Mouse (Mus musculus): Measurements from ENCODE around the gene Fbxo4. TPM values are rescaled to one million over a fixed set of nuclear protein-coding genes. Genes with fewer than 3 reads are reported as not detected.

Gene Fbxo4
- polyA plus RNA-seq, 1 experiment from 2014 or later, result 2.9 TPM

GRCm38 (mm10) chr15:3960094-3960493, 19.3 kb downstream of the Fbxo4 start:
- Histone ChIP-seq H3K4me3 (ENCODE audit: low read depth, low read length) (no peak overlapping the region), H3K9ac (ENCODE audit: low read depth, low read length) (no peak overlapping the region), H3K27ac (ENCODE audit: low read length) (no peak overlapping the region), H3K27me3 (ENCODE audit: control insufficient read depth, insufficient read depth, low read depth, low read length) (no peaks in the 10 kb centered on the region), H3K9me3 (replicated peaks; ENCODE audit: control insufficient read depth, low read length) (no peaks in the 10 kb centered on the region), H3K4me2 (ENCODE audit: low read depth, low read length) (no peak overlapping the region), H3K36me3 (ENCODE audit: control insufficient read depth, insufficient read depth) (no peaks in the 10 kb centered on the region), H3K4me1 (ENCODE audit: control insufficient read depth, low read depth, low read length) (no peaks in the 10 kb centered on the region)
- 50% methylated on average over 1 of the region's 1 CpGs for WGBS (ENCODE audit: insufficient replicate concordance)
- no peak for ATAC-seq (ENCODE audit: low read depth)

DNA sequence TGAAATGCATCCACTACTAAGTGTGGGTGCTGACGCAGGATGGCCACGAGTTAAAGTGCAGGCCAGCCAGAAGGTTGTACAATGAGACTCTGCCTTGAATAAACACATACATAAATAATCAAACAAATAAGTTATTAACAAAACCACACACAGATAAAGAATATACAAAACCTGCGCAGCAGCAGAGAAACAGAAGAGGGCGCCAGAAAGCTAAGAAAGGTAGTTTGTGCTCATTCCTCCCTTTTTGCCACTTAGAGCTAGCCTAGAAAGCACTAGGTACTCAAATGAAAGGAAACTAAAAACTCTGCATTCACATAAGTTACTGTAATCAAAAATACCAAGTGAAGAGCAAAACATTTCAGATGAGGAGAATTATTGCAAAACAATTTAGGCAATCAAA, 21.4 kb downstream of the Fbxo4 start:
- Histone ChIP-seq H3K27me3 (ENCODE audit: control insufficient read depth, insufficient read depth, low read depth, low read length) (no peaks in the 10 kb centered on the region), H3K4me3 (ENCODE audit: low read depth, low read length) (no peak overlapping the region), H3K36me3 (ENCODE audit: control insufficient read depth, insufficient read depth) (no peaks in the 10 kb centered on the region), H3K4me2 (ENCODE audit: low read depth, low read length) (no peak overlapping the region), H3K9ac (ENCODE audit: low read depth, low read length) (no peak overlapping the region), H3K27ac (ENCODE audit: low read length) (no peak overlapping the region), H3K9me3 (replicated peaks; ENCODE audit: control insufficient read depth, low read length) (no peaks in the 10 kb centered on the region), H3K4me1 (ENCODE audit: control insufficient read depth, low read depth, low read length) (no peaks in the 10 kb centered on the region)
- 25% methylated on average over 4 of the region's 4 CpGs for WGBS (ENCODE audit: insufficient replicate concordance)
- ATAC-seq (ENCODE audit: low read depth), result no peak

GRCm38 (mm10) chr15:3954971-3955370, 24.4 kb downstream of the Fbxo4 start:
- Histone ChIP-seq H3K4me2 (ENCODE audit: low read depth, low read length) (no peak overlapping the region), H3K4me1 (ENCODE audit: control insufficient read depth, low read depth, low read length) (no peaks in the 10 kb centered on the region), H3K4me3 (ENCODE audit: low read depth, low read length) (no peak overlapping the region), H3K9ac (ENCODE audit: low read depth, low read length) (no peak overlapping the region), H3K27me3 (ENCODE audit: control insufficient read depth, insufficient read depth, low read depth, low read length) (no peaks in the 10 kb centered on the region), H3K27ac (ENCODE audit: low read length) (no peak overlapping the region), H3K9me3 (replicated peaks; ENCODE audit: control insufficient read depth, low read length) (no peaks in the 10 kb centered on the region), H3K36me3 (ENCODE audit: control insufficient read depth, insufficient read depth) (no peaks in the 10 kb centered on the region)
- no peak for ATAC-seq (ENCODE audit: low read depth)
- 46% methylated on average over 2 of the region's 2 CpGs for WGBS (ENCODE audit: insufficient replicate concordance)

GRCm38 (mm10) chr15:3938132-3938531, 41.2 kb downstream of the Fbxo4 start:
- H3K27me3 ChIP-seq (ENCODE audit: control insufficient read depth, insufficient read depth, low read depth, low read length), result no peaks in the 10 kb centered on the region
- H3K9me3 ChIP-seq (replicated peaks; ENCODE audit: control insufficient read depth, low read length), result no peaks in the 10 kb centered on the region
- H3K4me3 ChIP-seq (ENCODE audit: low read depth, low read length), result no peak overlapping the region
- H3K4me2 ChIP-seq (ENCODE audit: low read depth, low read length), result no peak overlapping the region
- no peaks in the 10 kb centered on the region for H3K4me1 ChIP-seq (ENCODE audit: control insufficient read depth, low read depth, low read length)
- 63% methylated on average over 2 of the region's 2 CpGs for WGBS (ENCODE audit: insufficient replicate concordance)
- no peak overlapping the region for H3K27ac ChIP-seq (ENCODE audit: low read length)
- H3K36me3 ChIP-seq (ENCODE audit: control insufficient read depth, insufficient read depth), result no peaks in the 10 kb centered on the region
- no peak overlapping the region for H3K9ac ChIP-seq (ENCODE audit: low read depth, low read length)
- no peak for ATAC-seq (ENCODE audit: low read depth)

- 60% methylated on average over 3 of the region's 3 CpGs for WGBS (ENCODE audit: insufficient replicate concordance)
- Histone ChIP-seq H3K36me3 (ENCODE audit: control insufficient read depth, insufficient read depth) (no peaks in the 10 kb centered on the region), H3K4me3 (ENCODE audit: low read depth, low read length) (no peak overlapping the region), H3K27ac (ENCODE audit: low read length) (no peak overlapping the region), H3K9me3 (replicated peaks; ENCODE audit: control insufficient read depth, low read length) (no peaks in the 10 kb centered on the region), H3K4me2 (ENCODE audit: low read depth, low read length) (no peak overlapping the region), H3K27me3 (ENCODE audit: control insufficient read depth, insufficient read depth, low read depth, low read length) (no peaks in the 10 kb centered on the region), H3K4me1 (ENCODE audit: control insufficient read depth, low read depth, low read length) (no peaks in the 10 kb centered on the region), H3K9ac (ENCODE audit: low read depth, low read length) (no peak overlapping the region)
- no peak for ATAC-seq (ENCODE audit: low read depth)
Measured at GRCm38 (mm10) chr15:3936056-3936455, 43.3 kb downstream of the Fbxo4 start.

- ATAC-seq (ENCODE audit: low read depth), result no peak
- H3K4me3 ChIP-seq (ENCODE audit: low read depth, low read length), result no peak overlapping the region
- H3K27ac ChIP-seq (ENCODE audit: low read length), result no peak overlapping the region
- H3K36me3 ChIP-seq (ENCODE audit: control insufficient read depth, insufficient read depth), result no peaks in the 10 kb centered on the region
- no peak overlapping the region for H3K9ac ChIP-seq (ENCODE audit: low read depth, low read length)
- no peaks in the 10 kb centered on the region for H3K9me3 ChIP-seq (replicated peaks; ENCODE audit: control insufficient read depth, low read length)
- H3K4me2 ChIP-seq (ENCODE audit: low read depth, low read length), result no peak overlapping the region
- H3K27me3 ChIP-seq (ENCODE audit: control insufficient read depth, insufficient read depth, low read depth, low read length), result no peaks in the 10 kb centered on the region
- 55% methylated on average over 4 of the region's 4 CpGs for WGBS (ENCODE audit: insufficient replicate concordance)
- no peaks in the 10 kb centered on the region for H3K4me1 ChIP-seq (ENCODE audit: control insufficient read depth, low read depth, low read length)
Measured at GRCm38 (mm10) chr15:3933466-3933865, 45.9 kb downstream of the Fbxo4 start.

DNA sequence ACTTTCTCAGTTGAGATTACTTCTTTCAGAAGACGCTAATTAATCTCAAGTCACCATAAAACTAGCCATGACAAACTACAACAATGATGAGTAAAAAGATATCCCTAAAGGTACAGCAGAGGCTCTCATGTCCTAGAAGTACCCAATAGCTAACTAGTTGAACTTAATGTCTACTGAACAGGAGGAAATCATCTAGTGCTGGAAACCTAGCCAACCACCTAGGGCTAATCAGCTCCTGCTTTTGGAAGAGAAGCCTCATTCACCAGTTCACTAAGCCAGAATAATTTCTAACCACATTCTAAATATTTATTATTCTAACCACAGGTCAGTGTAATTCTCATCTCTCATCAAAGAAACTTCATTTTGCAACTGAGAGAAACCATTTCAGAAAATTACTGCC, 47.4 kb downstream of the Fbxo4 start:
- no peak overlapping the region for H3K9ac ChIP-seq (ENCODE audit: low read depth, low read length)
- H3K27ac ChIP-seq (ENCODE audit: low read length), result no peak overlapping the region
- ATAC-seq (ENCODE audit: low read depth), result no peak
- no peaks in the 10 kb centered on the region for H3K4me1 ChIP-seq (ENCODE audit: control insufficient read depth, low read depth, low read length)
- no peak overlapping the region for H3K4me3 ChIP-seq (ENCODE audit: low read depth, low read length)
- H3K36me3 ChIP-seq (ENCODE audit: control insufficient read depth, insufficient read depth), result no peaks in the 10 kb centered on the region
- H3K4me2 ChIP-seq (ENCODE audit: low read depth, low read length), result no peak overlapping the region
- 43% methylated on average over 1 of the region's 1 CpGs for WGBS (ENCODE audit: insufficient replicate concordance)
- no peaks in the 10 kb centered on the region for H3K27me3 ChIP-seq (ENCODE audit: control insufficient read depth, insufficient read depth, low read depth, low read length)
- H3K9me3 ChIP-seq (replicated peaks; ENCODE audit: control insufficient read depth, low read length), result no peaks in the 10 kb centered on the region

Other genes starting within 250 kb of the Fbxo4 start
- 6.9 and 7.6 TPM in 2 replicates for gene AW549877, start 16.2 kb upstream of the Fbxo4 start, polyA plus RNA-seq (2015; fragmentation: Nextera tagmentation; extraction: Ambion mirVana)
- 21.8 and 23.5 TPM in 2 replicates for gene Oxct1, start 46.8 kb upstream of the Fbxo4 start, polyA plus RNA-seq (2015; fragmentation: Nextera tagmentation; extraction: Ambion mirVana)